Mouse (Mus musculus): ENCODE data around the gene Agpat4. TPM values are rescaled to one million over a fixed set of nuclear protein-coding genes. Genes with fewer than 3 reads are reported as not detected.

The Agpat4 gene
- polyA plus RNA-seq, 1 experiment: not detected

- no peak for TF ChIP-seq POLR2A (IDR thresholded peaks at IDR 0.05; ENCODE audit: insufficient read depth, low read depth, low read length)
- TF ChIP-seq CTCF (IDR thresholded peaks at IDR 0.05; ENCODE audit: insufficient read depth, low read depth, low read length): no peak
- H3K27ac ChIP-seq (ENCODE audit: insufficient read depth, low read depth, low read length): no peak overlapping the region
- 88% methylated on average over 13 of the region's 13 CpGs for WGBS
Measured at GRCm38 (mm10) chr17:12160984-12161764, 42.7 kb downstream of the Agpat4 start.

GRCm38 (mm10) chr17:12161877-12162276, 43.4 kb downstream of the Agpat4 start:
- 93% methylated on average over 7 of the region's 7 CpGs for WGBS
- H3K27ac ChIP-seq (ENCODE audit: insufficient read depth, low read depth, low read length): no peak overlapping the region
- no peak for TF ChIP-seq CTCF (IDR thresholded peaks at IDR 0.05; ENCODE audit: insufficient read depth, low read depth, low read length)
- no peak for TF ChIP-seq POLR2A (IDR thresholded peaks at IDR 0.05; ENCODE audit: insufficient read depth, low read depth, low read length)
- H3K4me3 ChIP-seq (ENCODE audit: insufficient read depth, low read depth, low read length): no peak overlapping the region
- peaks cover 30% of the 10 kb centered on the region for H3K4me1 ChIP-seq (ENCODE audit: control insufficient read depth, insufficient read depth, low read length)

More at GRCm38 (mm10) chr17:12160984-12161764, 42.7 kb downstream of the Agpat4 start:
- Histone ChIP-seq H3K4me3 (ENCODE audit: insufficient read depth, low read depth, low read length) (no peak overlapping the region), H3K4me1 (ENCODE audit: control insufficient read depth, insufficient read depth, low read length) (peaks cover 32% of the 10 kb centered on the region)

DNA sequence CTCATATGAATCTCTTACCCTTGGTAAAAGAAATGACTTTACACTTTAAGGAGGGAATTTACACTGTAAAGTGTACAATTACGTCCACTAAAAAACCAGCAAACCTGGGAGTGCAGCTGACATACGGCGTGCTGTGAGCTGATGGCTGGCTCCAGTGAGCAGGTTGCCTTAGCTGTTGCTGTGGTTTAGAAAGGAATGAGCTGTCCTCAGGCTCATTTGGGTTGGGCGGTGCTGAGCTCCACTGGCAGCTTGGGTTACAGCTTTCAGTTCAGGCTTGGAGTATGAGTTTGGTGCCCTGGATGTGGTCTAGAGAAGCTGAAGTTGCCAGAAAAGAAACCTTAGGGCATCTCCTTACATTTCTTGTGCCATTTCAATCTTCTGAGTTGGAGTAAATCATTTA, 44.3 kb downstream of the Agpat4 start:
- peaks cover 28% of the 10 kb centered on the region for H3K4me1 ChIP-seq (ENCODE audit: control insufficient read depth, insufficient read depth, low read length)
- WGBS: 72% methylated on average over 4 of the region's 4 CpGs
- no peak overlapping the region for H3K4me3 ChIP-seq (ENCODE audit: insufficient read depth, low read depth, low read length)
- no peak overlapping the region for H3K27ac ChIP-seq (ENCODE audit: insufficient read depth, low read depth, low read length)
- TF ChIP-seq CTCF (IDR thresholded peaks at IDR 0.05; ENCODE audit: insufficient read depth, low read depth, low read length) (no peak), POLR2A (IDR thresholded peaks at IDR 0.05; ENCODE audit: insufficient read depth, low read depth, low read length) (no peak)

GRCm38 (mm10) chr17:12163403-12163802, 44.9 kb downstream of the Agpat4 start:
- Histone ChIP-seq H3K4me1 (ENCODE audit: control insufficient read depth, insufficient read depth, low read length) (peaks cover 32% of the 10 kb centered on the region), H3K27ac (ENCODE audit: insufficient read depth, low read depth, low read length) (no peak overlapping the region), H3K4me3 (ENCODE audit: insufficient read depth, low read depth, low read length) (no peak overlapping the region)
- WGBS: 64% methylated on average over 13 of the region's 13 CpGs
- TF ChIP-seq POLR2A (IDR thresholded peaks at IDR 0.05; ENCODE audit: insufficient read depth, low read depth, low read length) (no peak), CTCF (IDR thresholded peaks at IDR 0.05; ENCODE audit: insufficient read depth, low read depth, low read length) (no peak)

- TF ChIP-seq CTCF (IDR thresholded peaks at IDR 0.05; ENCODE audit: insufficient read depth, low read depth, low read length): no peak
- no peak for TF ChIP-seq POLR2A (IDR thresholded peaks at IDR 0.05; ENCODE audit: insufficient read depth, low read depth, low read length)
- 69% methylated on average over 7 of the region's 7 CpGs for WGBS
- Histone ChIP-seq H3K4me3 (ENCODE audit: insufficient read depth, low read depth, low read length) (no peak overlapping the region), H3K4me1 (ENCODE audit: control insufficient read depth, insufficient read depth, low read length) (peaks cover 36% of the 10 kb centered on the region), H3K27ac (ENCODE audit: insufficient read depth, low read depth, low read length) (no peak overlapping the region)
Measured at GRCm38 (mm10) chr17:12163903-12164302, 45.4 kb downstream of the Agpat4 start.

- 92% methylated on average over 6 of the region's 6 CpGs for WGBS
- Histone ChIP-seq H3K4me1 (ENCODE audit: control insufficient read depth, insufficient read depth, low read length) (peaks cover 36% of the 10 kb centered on the region), H3K27ac (ENCODE audit: insufficient read depth, low read depth, low read length) (no peak overlapping the region), H3K4me3 (ENCODE audit: insufficient read depth, low read depth, low read length) (no peak overlapping the region)
- no peak for TF ChIP-seq CTCF (IDR thresholded peaks at IDR 0.05; ENCODE audit: insufficient read depth, low read depth, low read length)
- no peak for TF ChIP-seq POLR2A (IDR thresholded peaks at IDR 0.05; ENCODE audit: insufficient read depth, low read depth, low read length)
Measured at GRCm38 (mm10) chr17:12164507-12164906, 46.0 kb downstream of the Agpat4 start.

DNA sequence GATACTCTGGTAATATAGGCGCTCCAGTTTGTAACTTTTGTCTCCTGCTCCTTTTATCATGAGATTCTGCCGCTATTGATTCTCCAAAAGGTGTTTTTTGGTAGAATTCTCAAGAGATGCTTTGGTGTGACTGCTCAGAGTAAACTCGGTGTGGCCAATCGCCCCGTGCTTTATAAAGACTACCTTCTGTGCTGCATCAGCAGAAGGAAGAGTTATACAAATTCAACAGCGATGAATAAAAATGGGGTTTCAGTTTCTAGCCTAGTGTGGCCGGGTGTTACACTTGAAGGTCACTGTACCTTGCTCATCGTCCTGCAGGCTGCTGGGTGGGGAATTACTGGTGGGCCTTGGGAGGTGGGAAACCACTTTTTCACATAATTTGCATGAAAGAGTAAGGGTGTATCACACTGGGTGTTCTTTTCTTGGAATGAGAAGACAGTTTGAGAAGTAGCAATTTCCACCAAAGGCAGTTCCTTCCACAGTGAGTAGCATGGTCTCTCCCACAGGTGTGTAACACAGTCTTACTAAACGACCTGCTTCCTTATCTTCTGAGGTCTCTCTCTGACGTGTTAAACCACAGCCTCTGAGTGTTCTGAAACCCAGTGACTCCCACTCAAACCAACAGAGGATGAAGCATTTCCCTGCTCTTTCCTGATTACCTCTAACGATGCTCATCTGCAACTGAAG, 46.6 kb downstream of the Agpat4 start:
- Histone ChIP-seq H3K4me1 (ENCODE audit: control insufficient read depth, insufficient read depth, low read length) (peaks cover 30% of the 10 kb centered on the region), H3K4me3 (ENCODE audit: insufficient read depth, low read depth, low read length) (no peak overlapping the region), H3K27ac (ENCODE audit: insufficient read depth, low read depth, low read length) (no peak overlapping the region)
- TF ChIP-seq CTCF (IDR thresholded peaks at IDR 0.05; ENCODE audit: insufficient read depth, low read depth, low read length) (no peak), POLR2A (IDR thresholded peaks at IDR 0.05; ENCODE audit: insufficient read depth, low read depth, low read length) (no peak)
- 80% methylated on average over 11 of the region's 11 CpGs for WGBS

DNA sequence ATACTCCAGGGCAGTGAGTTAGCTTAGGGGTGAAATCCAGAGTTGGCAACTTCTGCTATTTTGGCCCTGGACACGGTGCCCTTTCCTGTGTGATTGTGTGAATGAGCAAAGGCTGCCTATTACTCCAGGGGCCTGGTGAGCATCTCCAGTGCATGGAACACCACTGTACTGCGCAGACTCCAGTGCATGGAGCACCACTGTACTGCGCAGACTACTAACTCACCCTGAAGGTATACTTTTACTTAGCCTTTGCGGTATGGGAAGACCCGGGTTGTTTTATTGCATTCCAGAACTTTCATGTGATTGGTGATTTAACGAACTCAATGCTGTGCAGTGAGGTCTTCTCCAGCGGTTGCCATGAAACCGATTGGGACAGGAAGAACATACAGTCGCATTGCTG, 47.2 kb downstream of the Agpat4 start:
- Histone ChIP-seq H3K4me3 (ENCODE audit: insufficient read depth, low read depth, low read length) (no peak overlapping the region), H3K4me1 (ENCODE audit: control insufficient read depth, insufficient read depth, low read length) (peaks cover 29% of the 10 kb centered on the region), H3K27ac (ENCODE audit: insufficient read depth, low read depth, low read length) (no peak overlapping the region)
- 92% methylated on average over 9 of the region's 9 CpGs for WGBS
- no peak for TF ChIP-seq POLR2A (IDR thresholded peaks at IDR 0.05; ENCODE audit: insufficient read depth, low read depth, low read length)
- no peak for TF ChIP-seq CTCF (IDR thresholded peaks at IDR 0.05; ENCODE audit: insufficient read depth, low read depth, low read length)

DNA sequence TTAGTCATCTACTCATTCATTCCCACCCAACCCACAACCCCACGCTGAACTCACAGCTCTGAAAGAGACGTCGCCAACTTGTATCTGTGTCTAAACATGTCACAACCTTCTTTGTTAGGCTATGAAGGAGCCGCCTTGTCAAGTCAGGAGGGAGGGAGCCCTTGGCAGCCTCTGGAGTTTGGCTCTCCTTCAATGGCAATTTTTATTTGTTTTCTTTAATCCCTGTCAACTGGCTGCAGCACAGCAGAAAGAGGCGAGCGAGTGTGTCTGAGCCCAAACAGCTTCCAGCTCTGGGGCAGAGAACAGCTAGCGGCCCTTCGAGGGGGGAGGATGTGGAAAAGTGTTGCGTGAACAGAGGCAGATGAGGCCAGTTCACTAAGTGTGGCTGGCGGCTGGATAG, 50.0 kb downstream of the Agpat4 start:
- WGBS: 6% methylated on average over 10 of the region's 10 CpGs
- TF ChIP-seq POLR2A (IDR thresholded peaks at IDR 0.05; ENCODE audit: insufficient read depth, low read depth, low read length) (no peak), CTCF (IDR thresholded peaks at IDR 0.05; ENCODE audit: insufficient read depth, low read depth, low read length) (no peak)
- Histone ChIP-seq H3K4me3 (ENCODE audit: insufficient read depth, low read depth, low read length) (no peak overlapping the region), H3K27ac (ENCODE audit: insufficient read depth, low read depth, low read length) (0 out of 2 replicates have a peak overlapping the region, but pooled peaks have one; percentile 1), H3K4me1 (ENCODE audit: control insufficient read depth, insufficient read depth, low read length) (peaks cover 24% of the 10 kb centered on the region)

Measured in olfactory bulb, adult 2 months (tissue).